In genomic region chr3:88929501-88929900, GRCm38 (mm10) we compare ENCODE assay signal across 24 mouse cellular contexts. TPM values are rescaled to one million over a fixed set of nuclear protein-coding genes. Genes with fewer than 3 reads are reported as not detected.
DNase-seq lines count a peak whose midpoint lies in the region; ATAC-seq and TF ChIP-seq lines count a peak whose summit lies in the region.
"Had no signal": no experiment of that assay in that cellular context is flagged by ENCODE, and none has a peak within 500 bp of the region (broad histone marks: within the 10 kb centered on the region; RNA-seq: fewer than 3 reads in every experiment).

No protein-coding gene starts in this region.

- H3K27ac ChIP-seq in limb, embryonic 12.5 days = 0 out of 2 replicates have a peak overlapping the region, but pooled peaks have one; percentile 37
- H3K27ac ChIP-seq in limb, embryonic 10.5 days = no peak overlapping the region
- no peak overlapping the region for H3K27ac ChIP-seq in thymus, adult 2 months (ENCODE audit: control insufficient read depth, insufficient read depth, low read length)
- H3K27ac ChIP-seq in hindbrain, embryonic 14.5 days = no peak overlapping the region
- H3K27ac ChIP-seq: embryonic facial prominence, embryonic 10.5 days; embryonic facial prominence, embryonic 12.5 days; forebrain, embryonic 13.5 days; forebrain, embryonic 15.5 days had no signal

- H3K9ac ChIP-seq in limb, embryonic 12.5 days (replicated peaks) = no peak overlapping the region
- H3K9ac ChIP-seq in hindbrain, embryonic 14.5 days = no peak overlapping the region
- H3K9ac ChIP-seq: embryonic facial prominence, embryonic 12.5 days; forebrain, embryonic 13.5 days; forebrain, embryonic 15.5 days had no signal

- H3K9me3 ChIP-seq in limb, embryonic 12.5 days = no peaks in the 10 kb centered on the region
- no peaks in the 10 kb centered on the region for H3K9me3 ChIP-seq in limb, embryonic 10.5 days (replicated peaks)
- no peaks in the 10 kb centered on the region for H3K9me3 ChIP-seq in hindbrain, embryonic 14.5 days (ENCODE audit: control insufficient read depth, low read length)
- H3K9me3 ChIP-seq: embryonic facial prominence, embryonic 10.5 days; embryonic facial prominence, embryonic 12.5 days; forebrain, embryonic 13.5 days; forebrain, embryonic 15.5 days; G1E had no signal

- no peak for ATAC-seq in limb, embryonic 12.5 days (ENCODE audit: insufficient number of reproducible peaks, insufficient read depth, low FRiP score, low TSS enrichment, low read depth)
- no peak for ATAC-seq in hindbrain, embryonic 14.5 days (ENCODE audit: low FRiP score)
- ATAC-seq: activated CD4-positive, CD25-positive, alpha-beta regulatory T cell, adult 4 months; CD4-positive, CD25-positive, alpha-beta regulatory T cell, adult 4 months; forebrain, embryonic 13.5 days; forebrain, embryonic 15.5 days; Patski had no signal

- no peak for TF ChIP-seq CTCF in thymus, adult 2 months (IDR thresholded peaks at IDR 0.05; ENCODE audit: borderline replicate concordance, control insufficient read depth, extremely low read depth, insufficient read depth, low read length, poor library complexity)

- no peaks in the 10 kb centered on the region for H3K27me3 ChIP-seq in limb, embryonic 12.5 days
- no peaks in the 10 kb centered on the region for H3K27me3 ChIP-seq in limb, embryonic 10.5 days (ENCODE audit: low read depth, poor library complexity, severe bottlenecking)
- no peaks in the 10 kb centered on the region for H3K27me3 ChIP-seq in thymus, adult 2 months (ENCODE audit: control insufficient read depth, insufficient read depth, low read length)
- H3K27me3 ChIP-seq in hindbrain, embryonic 14.5 days (ENCODE audit: control insufficient read depth, insufficient read depth, low read length) = no peaks in the 10 kb centered on the region
- H3K27me3 ChIP-seq: CH12.LX; embryonic facial prominence, embryonic 12.5 days; forebrain, embryonic 13.5 days; forebrain, embryonic 15.5 days; Patski had no signal

- no peak overlapping the region for H3K4me3 ChIP-seq in limb, embryonic 12.5 days (replicated peaks)
- H3K4me3 ChIP-seq in limb, embryonic 10.5 days = no peak overlapping the region
- H3K4me3 ChIP-seq in thymus, adult 2 months (ENCODE audit: control insufficient read depth, insufficient read depth, low read length) = no peak overlapping the region
- no peak overlapping the region for H3K4me3 ChIP-seq in hindbrain, embryonic 14.5 days (replicated peaks; ENCODE audit: low read length)
- H3K4me3 ChIP-seq: embryonic facial prominence, embryonic 10.5 days; embryonic facial prominence, embryonic 12.5 days; forebrain, embryonic 13.5 days; forebrain, embryonic 15.5 days had no signal

- WGBS in limb, embryonic 12.5 days = 84% methylated on average over 3 of the region's 3 CpGs
- WGBS in limb, embryonic 10.5 days = 92% methylated on average over 3 of the region's 3 CpGs
- WGBS in thymus, adult 2 months = 28% methylated on average over 3 of the region's 3 CpGs
- WGBS in hindbrain, embryonic 14.5 days = 94% methylated on average over 3 of the region's 3 CpGs

- DNase-seq in limb, embryonic 10.5 days (ENCODE audit: low spot score) = no peak
- peak; percentile 30 to 37 for DNase-seq in thymus, postnatal 10 days (ENCODE audit: low spot score in 2 of 2)
- no peak for DNase-seq in thymus, adult 2 months
- peak; percentile 18 to 37 for DNase-seq in thymus, postnatal 36 days
- DNase-seq in heart, adult 8-10 months (ENCODE audit: low spot score) = no peak
- DNase-seq in hindbrain, embryonic 14.5 days (ENCODE audit: low spot score) = no peak
- DNase-seq: adrenal gland, adult 8-10 months; adrenal gland, postnatal 14 days; B cell, adult 2 months; cerebellum, adult 11 months; cerebellum, adult 18-20 months; cerebellum, adult 8-10 months; cerebellum, postnatal 10 days; cerebellum, postnatal 25 days had no signal

- no peak overlapping the region for H3K4me2 ChIP-seq in limb, embryonic 12.5 days
- no peak overlapping the region for H3K4me2 ChIP-seq in hindbrain, embryonic 14.5 days (replicated peaks)
- H3K4me2 ChIP-seq: embryonic facial prominence, embryonic 12.5 days; forebrain, embryonic 13.5 days; forebrain, embryonic 15.5 days had no signal

- H3K36me3 ChIP-seq in limb, embryonic 12.5 days = peaks cover 98% of the 10 kb centered on the region
- peaks cover 100% of the 10 kb centered on the region for H3K36me3 ChIP-seq in limb, embryonic 10.5 days
- H3K36me3 ChIP-seq in thymus, adult 2 months (ENCODE audit: control insufficient read depth, insufficient read depth, low read length) = peaks cover 59% of the 10 kb centered on the region
- H3K36me3 ChIP-seq in hindbrain, embryonic 14.5 days (replicated peaks; ENCODE audit: control insufficient read depth, insufficient read depth) = peaks cover 100% of the 10 kb centered on the region

- peaks cover 4% of the 10 kb centered on the region; the same call in 1 of the 2 replicates for H3K4me1 ChIP-seq in limb, embryonic 12.5 days (replicated peaks)
- H3K4me1 ChIP-seq in limb, embryonic 10.5 days = 0 out of 2 replicates have a peak, but pooled peaks cover 3% of the 10 kb centered on the region
- H3K4me1 ChIP-seq in thymus, adult 2 months (replicated peaks; ENCODE audit: control insufficient read depth, insufficient read depth, low read length) = peaks cover 5% of the 10 kb centered on the region
- H3K4me1 ChIP-seq in hindbrain, embryonic 14.5 days (replicated peaks; ENCODE audit: control insufficient read depth, insufficient read depth, low read length) = no peaks in the 10 kb centered on the region
- H3K4me1 ChIP-seq: embryonic facial prominence, embryonic 10.5 days; embryonic facial prominence, embryonic 12.5 days; forebrain, embryonic 13.5 days; forebrain, embryonic 15.5 days had no signal

- no peak for TF ChIP-seq POLR2A in thymus, adult 2 months (IDR thresholded peaks at IDR 0.05; ENCODE audit: control insufficient read depth, extremely low read depth, insufficient read depth, low read length, poor library complexity)

RNA-seq across cellular contexts. Expression of gene Msto1, which starts 15.7 kb away (rescaled TPM):
- polyA plus RNA-seq in limb, embryonic 12.5 days (2016; fragmentation: Nextera tagmentation; extraction: Ambion mirVana) = 44.1 and 48.0 TPM in 2 replicates
- polyA plus RNA-seq in limb, embryonic 10.5 days (2016; fragmentation: Nextera tagmentation; extraction: Ambion mirVana) = 57.4 and 67.0 TPM in 2 replicates
- 36.5 and 40.7 TPM in 2 replicates for polyA plus RNA-seq in thymus, adult 2 months (2012; rRNA removed)
- total RNA-seq in heart, adult 8-10 months (2022) = 10 to 100 TPM; 12.1 to 15.6 (median 12.9) TPM
- polyA plus RNA-seq in hindbrain, embryonic 14.5 days (2014; fragmentation: Nextera tagmentation; extraction: Ambion mirVana) = 49.4 and 50.1 TPM in 2 replicates

RNA-seq across cellular contexts. Expression of gene Ash1l, which starts 20.9 kb away (rescaled TPM):
- polyA plus RNA-seq in limb, embryonic 12.5 days (2016; fragmentation: Nextera tagmentation; extraction: Ambion mirVana) = 23.4 and 26.1 TPM in 2 replicates
- 13.4 and 17.3 TPM in 2 replicates for polyA plus RNA-seq in limb, embryonic 10.5 days (2016; fragmentation: Nextera tagmentation; extraction: Ambion mirVana)
- 12.3 and 12.8 TPM in 2 replicates for polyA plus RNA-seq in thymus, adult 2 months (2012; rRNA removed)
- total RNA-seq in heart, adult 8-10 months (2022) = 10 to 100 TPM; 40.2 to 43.4 (median 42.0) TPM
- polyA plus RNA-seq in hindbrain, embryonic 14.5 days (2014; fragmentation: Nextera tagmentation; extraction: Ambion mirVana) = 20.0 and 21.4 TPM in 2 replicates

RNA-seq across cellular contexts. Expression of gene Dap3, which starts 21.5 kb away (rescaled TPM):
- 156 and 161 TPM in 2 replicates for polyA plus RNA-seq in limb, embryonic 12.5 days (2016; fragmentation: Nextera tagmentation; extraction: Ambion mirVana)
- 160 and 173 TPM in 2 replicates for polyA plus RNA-seq in limb, embryonic 10.5 days (2016; fragmentation: Nextera tagmentation; extraction: Ambion mirVana)
- polyA plus RNA-seq in thymus, adult 2 months (2012; rRNA removed) = 81.2 and 91.7 TPM in 2 replicates
- 100 to 1,000 TPM; 142 to 154 (median 149) TPM for total RNA-seq in heart, adult 8-10 months (2022)
- polyA plus RNA-seq in hindbrain, embryonic 14.5 days (2014; fragmentation: Nextera tagmentation; extraction: Ambion mirVana) = 120 and 125 TPM in 2 replicates

Comparison
In these comparisons a context has a peak if more than half of its experiments do, and no peak if none do; other contexts are left out.
1. DNase-seq: peak in thymus, postnatal 10 days (2 of 2) and thymus, postnatal 36 days (2 of 2); none in limb, embryonic 10.5 days (single experiment), thymus, adult 2 months (single experiment), heart, adult 8-10 months (single experiment) and hindbrain, embryonic 14.5 days (single experiment).